Mouse (Mus musculus) right cerebral cortex, adult 2 months (tissue): ENCODE data around the gene Cel.

ENCODE experiments used
- DNase-seq, 2 experiments: peaks; one replicate each; pipeline ENCODE4 v3.0.0; 2021 to 2022; ENCODE audit warnings: low spot score in 2 of 2

Cel gene

DNA sequence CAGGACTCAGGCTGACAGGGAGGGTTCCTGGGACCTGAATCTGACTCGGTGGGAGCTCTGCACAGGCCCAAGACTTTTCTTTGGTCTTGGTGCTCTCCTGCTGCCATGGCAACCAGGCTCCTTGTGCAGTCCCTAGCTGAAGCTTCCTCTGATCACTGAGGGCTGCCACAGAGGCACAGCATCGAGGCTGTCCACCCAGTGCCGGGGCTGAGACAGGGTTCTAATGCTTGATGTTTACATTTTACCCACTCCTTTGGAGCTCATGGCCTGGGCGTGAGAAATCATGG, 25.6 kb downstream of the Cel start:
- DNase-seq: peak in 1 of 2 experiments; percentile 42

DNA sequence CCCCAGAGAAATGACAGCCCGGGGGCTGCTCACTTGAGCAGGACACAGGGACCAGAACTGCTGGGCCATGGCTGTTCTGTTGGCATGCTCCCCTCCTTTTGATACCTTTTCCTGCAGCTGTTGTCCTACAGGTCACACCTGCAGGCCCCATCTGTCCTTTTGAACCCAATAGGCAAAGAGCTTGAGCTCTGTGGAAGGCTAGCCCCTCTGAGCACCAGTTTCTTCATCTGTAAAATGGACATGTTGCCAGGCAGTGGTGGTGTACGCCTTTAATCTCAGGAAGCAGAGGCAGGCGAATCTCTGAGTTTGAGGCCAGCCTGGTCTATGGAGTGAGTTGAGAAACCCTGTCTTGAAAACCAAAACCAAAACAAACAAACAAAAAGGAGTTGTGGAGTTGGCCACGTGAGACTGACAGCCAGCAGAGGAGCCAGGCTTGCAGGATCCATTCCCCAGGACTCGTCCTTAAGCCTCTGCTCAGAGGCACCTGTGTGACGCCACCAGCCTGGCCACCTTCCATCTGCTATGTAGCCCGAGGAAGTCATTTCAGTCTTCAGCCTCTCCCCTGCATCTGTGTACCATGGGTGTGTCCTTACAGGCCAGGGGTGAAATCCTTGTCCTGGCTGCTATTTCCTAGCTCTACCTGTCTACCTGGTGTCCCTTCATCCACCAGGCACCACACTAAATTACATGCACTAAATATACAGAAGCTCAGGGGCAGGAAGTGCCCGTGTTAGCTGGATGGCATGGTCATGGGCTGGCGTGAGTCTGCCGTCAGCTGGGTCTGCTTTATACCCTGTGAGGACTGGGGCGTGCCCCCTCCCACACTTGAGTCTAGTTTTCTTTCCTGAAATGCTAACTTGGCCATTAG, 26.2 kb downstream of the Cel start:
- no peak for DNase-seq

DNA sequence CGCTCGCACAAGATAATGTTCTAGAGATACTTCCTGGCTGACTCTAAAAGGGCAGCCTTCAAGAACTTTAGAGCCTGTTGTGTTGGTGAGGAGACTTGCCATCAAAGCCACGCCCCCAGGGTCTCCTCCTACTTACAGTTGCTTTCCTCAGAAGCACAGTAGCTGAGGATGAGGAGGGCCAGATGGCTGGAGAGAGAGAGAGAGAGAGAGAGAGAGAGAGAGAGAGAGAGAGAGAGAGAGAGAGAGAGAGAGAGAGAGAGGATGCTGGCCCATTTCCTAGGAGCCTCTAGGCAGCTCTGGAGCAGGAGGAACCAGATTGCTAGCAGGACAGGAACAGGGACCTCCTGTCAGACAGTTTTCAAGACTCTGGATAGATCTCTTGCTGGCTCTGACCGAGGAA, 27.0 kb downstream of the Cel start:
- peak in 1 of 2 experiments; percentile 25 for DNase-seq

DNA sequence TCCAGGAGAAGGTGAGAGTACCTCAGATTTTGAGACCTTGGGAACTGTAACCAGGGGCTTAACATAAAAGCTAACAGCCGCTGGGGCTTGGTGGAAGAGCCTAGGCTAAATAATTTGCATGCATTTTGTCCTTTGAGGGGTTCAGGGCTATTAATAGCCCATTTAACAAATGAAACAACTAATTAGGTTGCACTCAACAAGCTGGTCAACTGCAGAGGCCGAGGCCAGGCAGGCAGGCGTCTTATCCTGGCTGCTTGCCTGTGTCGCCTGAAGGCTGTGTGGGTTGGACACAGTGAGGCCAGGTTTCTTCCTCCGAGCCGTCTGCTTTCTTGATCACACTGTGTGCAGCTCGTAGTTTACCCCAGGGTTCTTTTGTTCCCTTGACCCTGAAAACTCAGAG, 27.6 kb downstream of the Cel start:
- DNase-seq: peak in 1 of 2 experiments; percentile 69

DNA sequence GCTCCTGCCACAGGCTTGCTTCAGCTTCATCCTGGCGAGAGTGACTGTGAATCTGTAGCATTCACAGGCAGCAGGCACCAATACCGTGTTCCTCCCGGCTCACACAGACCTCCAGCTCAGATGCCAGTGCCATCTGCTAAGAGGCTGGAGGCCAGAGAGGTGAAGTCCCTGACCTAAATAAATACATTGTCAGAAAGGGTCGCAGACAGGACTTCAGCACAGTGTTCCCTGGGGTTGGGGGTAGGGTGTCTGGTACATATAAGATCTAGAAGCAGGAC, 28.0 kb downstream of the Cel start:
- DNase-seq: peak in 1 of 2 experiments; percentile 34

DNA sequence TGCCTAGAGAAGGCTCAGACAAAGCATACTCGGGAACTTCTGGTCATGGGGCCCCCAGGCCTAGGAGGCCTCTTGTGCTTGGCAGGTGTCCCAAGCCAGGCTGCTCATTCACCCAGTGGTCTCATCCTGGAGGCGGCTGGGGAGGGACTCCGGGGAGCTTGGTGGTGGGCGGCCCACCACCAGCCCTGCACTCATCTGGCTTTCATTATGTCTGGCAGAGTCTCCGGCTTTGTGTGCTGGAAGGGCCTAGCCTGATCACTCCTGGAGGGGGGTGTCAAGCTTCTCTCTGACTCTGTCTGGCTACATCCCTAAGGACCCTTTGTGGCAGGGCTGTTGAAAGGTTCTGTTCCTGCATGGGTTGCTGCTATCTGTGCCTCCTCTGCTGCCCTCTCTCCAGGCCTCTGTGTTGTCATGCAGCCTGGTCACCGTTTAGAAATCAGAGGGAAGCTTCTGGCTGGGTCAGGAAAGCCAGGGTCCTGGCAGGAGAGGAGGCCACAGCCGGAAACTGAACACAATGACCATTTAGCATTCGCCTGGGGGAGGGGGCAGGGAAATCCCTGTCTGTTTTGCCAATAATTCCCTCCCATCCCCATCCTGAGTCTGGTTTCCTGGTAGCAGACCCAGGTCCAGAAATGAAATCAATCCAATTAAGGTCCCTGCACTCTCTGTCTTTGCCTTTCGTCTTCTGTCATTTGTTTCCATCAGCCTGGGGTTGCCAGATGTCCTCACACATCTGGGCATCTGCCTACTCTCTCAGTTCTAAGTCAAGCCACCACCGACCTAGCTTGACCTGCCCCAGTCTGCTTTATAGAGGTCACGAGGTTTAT, 28.6 kb downstream of the Cel start:
- DNase-seq: peak in 1 of 2 experiments; percentile 47

DNA sequence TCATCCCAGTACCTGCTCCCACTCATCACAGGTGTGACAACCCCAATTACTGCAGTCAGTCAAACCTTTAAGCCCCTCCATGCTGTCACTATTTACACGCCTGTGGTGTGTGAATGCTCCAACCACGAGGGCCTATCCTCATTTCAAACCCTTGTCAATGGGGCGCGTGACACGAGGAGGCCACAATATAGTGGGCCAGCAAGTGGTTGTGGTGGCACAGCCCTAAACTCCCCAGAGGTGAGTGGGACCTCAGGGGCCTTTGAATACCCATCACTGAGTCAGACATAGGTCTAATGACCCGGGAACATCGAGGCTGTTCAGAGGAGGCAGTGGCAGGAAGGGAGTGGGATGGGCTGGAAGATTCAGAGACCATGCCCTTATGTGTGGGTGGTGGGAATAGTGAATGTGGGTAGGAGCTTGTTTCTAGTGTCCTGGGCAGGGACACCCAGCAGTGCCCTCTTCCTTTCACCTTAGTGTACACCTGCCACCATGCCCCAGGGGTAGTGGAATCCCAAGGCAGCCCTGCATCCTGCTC, 29.2 kb downstream of the Cel start:
- DNase-seq: no peak

DNA sequence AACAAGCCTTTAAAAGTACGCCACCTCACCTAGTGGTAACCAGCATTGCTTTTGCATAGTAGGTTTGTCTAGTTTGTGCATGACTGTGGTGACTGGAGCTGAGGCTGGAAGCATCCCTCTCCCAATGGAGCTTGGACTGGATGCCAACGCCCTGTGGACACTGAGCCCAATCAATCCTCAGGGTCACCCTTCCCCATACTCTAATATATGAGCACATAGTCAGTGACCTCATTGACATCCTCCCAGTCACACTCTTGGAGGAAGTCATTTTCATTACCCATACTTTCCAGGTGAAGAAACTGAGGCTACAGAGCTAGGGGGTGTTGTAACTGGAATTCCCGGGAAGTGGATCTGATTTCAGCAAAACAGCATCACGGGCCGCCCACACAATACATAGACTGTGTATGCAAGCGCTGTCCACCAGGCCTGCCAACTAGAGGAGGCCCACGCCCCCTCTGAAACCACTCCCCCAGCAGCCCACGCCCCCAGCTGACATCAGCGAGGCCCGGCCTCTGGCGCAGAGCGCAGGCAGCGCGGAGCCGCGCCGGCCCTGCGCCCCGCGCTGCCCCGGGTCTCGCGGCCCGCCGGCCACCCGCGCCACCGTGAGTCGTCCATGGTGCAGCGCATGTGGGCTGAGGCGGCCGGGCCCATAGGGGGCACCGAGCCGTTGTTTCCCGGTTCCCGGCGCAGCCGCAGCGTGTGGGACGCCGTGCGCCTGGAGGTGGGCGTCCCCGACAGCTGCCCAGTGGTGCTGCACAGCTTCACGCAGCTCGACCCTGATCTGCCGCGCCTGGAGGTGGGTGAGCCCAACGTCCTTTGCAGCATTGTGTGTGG, 30.0 kb downstream of the Cel start:
- peak; percentile 87 to 90 for DNase-seq

DNA sequence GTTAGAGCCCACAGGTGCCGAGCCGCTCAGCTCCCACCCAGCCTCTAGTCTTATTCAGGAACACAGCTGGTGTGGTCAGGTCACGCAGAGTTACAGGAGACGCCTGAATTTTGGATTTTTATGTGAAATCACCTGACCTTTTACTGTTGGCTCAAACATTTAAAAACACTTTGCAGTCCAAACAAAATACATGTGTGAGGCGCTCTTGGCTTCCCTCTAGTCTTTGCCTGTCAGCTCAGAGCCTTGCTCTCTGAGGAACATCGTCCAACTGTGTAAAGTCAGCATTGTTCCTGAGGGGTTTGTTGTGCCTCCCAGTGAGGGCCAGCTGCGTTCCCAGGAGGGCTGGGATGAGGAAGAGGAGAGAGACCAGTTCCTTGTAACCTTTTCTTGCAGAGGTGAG, 32.9 kb downstream of the Cel start:
- no peak for DNase-seq

DNA sequence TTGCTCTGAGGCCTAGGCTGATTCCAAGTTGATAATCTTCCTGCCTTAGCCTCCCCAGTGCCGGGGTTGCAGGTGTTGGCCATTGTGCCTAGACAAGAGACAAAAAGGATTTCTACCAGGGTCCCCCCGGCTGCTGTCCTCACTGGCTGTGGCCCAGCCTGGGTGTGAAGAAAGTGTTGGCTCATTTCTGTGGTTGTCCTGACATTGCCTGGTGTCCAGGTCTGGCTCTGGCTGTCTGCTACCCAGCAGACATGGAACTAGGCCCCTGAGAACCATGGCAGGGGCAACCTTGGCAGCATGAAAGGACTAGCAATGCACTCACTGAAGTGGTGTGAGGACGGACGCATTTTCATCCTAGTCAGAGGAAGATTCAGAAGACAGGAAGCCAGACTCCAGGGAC, 33.3 kb downstream of the Cel start:
- DNase-seq: no peak

DNA sequence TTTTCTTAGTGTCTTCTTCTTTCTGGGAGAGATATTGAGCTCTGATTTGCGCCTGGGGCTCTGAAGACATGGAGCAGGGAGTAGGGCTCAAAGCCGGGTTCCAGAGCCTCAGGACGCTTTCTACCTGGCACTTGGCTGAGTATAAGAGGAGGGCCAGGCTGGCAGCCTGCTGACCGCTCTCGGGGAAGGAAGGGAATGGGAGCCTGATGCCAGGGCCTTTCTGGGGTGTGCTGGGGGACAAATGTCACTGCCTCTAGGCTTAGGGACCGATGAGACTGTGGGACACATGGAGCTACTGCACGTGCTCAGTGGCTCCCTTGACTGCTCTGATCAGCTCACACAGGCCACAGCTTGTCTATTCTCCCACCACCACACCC, 34.9 kb downstream of the Cel start:
- DNase-seq: no peak

DNA sequence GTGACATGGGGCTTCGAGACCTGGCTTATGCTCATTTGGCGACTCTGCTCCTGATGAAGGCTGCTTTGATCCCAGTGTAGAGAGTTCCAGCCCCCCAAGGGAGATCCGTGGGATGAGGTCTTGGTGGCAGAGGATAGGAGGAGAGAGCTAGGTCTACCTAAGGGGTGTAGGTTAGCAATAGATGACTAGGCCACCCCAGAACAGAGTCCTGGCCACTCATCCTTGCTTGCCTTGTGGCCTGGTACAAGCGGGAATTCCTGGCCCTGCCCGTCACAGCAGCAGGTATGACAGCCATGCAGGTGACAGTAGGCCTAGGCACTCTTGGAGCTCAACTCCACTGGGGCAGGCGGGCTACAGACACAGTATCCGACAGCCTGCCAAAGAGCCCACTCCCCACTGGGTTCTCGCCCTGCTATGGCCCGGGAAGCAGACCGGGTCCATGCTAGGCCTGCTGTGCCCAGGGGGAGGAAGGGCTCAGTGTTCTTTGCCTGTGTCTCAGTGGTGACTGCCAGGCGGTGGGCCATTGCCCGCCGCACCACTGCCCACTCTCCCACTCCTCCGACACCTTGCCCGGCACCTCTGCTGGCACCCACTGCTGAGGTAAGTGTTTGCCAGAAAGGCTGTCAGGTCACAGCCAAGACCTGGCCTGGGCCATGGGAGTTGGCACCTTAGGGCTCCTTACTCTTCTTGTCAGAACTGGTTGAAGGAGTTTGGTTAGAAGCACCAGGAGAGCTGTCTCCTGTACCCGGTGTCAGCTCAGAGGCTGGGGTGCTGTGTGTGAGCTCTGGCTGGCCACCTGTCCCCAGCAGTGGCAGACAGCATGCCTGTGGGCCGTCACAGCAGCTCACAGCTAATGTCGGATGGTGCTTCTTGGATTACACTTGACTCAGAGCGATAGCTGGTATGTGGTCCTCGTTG, 35.5 kb downstream of the Cel start:
- DNase-seq: no peak

DNA sequence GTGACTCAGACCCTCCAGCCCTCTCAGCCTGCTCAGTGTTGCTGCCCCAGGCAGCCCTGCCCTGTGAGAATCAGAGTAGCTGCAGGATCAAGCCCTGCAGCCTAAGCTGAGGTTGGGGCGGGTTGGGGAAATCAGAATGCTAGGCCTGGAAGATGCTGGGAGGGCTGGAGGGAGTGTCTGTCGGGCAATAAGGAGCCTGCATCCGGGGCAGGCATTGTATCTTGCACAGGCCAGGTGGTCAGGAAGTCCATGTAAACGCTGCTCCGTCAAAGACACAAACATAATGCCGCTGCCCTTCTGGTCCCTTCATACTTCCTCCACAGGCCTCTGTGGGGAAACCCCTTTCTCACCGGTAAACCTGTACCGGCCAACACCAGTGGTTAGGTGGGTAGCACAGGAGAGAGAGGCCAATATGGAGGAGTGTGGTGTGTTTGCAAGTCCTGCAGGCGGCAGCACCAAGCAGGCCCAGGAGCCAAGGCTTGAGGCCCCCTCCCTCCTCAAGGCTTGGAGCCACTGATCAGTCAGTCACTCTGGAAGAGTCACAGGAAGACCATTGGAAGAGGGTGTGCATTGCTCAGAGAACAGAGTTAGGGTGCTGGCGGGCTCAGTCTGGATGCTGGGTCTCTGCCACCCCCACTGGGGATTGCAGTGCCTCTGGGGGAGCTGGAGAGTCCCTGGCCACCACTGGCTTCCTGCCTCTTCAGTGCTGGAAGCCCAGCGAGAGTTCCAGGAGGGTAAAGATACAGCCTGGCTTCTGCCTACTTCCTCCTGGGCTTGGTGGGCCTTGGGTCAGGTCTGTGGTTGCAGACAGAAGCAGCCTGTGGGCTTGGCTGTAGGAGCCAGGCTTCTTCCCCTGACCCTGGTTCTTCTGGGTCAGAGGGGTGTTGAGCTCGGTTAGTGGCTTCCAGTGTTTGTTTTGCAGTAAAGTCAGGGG, 37.0 kb downstream of the Cel start:
- DNase-seq: no peak

DNA sequence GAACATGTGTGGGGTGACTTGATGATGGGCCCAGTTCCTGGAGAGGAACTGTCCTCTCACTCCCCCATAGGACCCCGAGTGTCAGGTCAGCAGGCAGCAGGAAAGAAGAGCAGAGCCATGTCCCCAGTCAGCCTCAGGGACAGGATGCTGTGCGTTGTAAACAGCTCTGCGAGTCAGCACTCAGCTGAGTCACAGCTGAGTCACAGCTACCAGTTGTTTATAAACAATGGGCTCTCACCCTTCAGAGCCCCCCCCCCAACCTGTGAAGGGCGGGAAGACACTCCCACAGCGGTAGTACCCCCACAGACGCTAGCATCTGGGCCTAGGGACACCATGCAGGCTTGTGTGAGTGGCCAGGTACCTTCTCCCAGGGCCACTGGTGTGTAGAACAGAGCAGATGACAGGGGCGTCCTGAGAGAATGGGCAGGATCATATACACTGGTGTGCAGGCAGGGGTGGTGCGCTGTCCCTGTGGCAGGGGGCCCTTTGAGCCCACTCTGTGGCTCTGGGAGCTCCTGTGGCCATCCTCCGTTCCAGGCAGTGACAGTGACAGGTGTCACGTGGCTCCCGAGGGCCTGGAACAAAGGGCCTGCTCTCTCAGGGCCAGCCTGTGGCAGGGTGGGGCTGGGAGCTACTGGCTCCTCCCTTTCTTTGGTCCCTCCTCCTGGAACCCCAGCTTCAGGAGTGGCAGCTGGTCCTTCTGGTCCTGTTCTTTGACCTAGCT, 37.8 kb downstream of the Cel start:
- DNase-seq: peak in 1 of 2 experiments; percentile 44

DNA sequence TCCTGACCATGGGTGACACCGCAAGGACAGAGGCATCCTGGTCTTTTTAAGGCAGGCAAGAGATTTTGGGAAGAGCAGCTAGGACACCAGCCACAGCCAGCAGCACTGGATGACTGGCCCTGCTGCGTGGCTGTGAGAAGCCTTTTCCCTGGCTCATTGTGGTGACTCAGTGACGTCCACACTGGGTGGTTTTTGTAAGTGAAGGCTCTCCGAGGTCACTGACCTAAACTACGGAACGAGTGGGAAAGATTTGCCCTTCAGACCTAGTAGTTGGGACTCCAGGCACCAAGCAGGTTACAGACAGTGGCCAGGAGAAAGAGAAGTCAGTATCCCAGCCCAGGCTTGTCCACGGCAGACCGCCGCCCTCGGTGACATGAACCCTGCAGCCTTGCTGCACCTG, 38.8 kb downstream of the Cel start:
- DNase-seq: no peak

DNA sequence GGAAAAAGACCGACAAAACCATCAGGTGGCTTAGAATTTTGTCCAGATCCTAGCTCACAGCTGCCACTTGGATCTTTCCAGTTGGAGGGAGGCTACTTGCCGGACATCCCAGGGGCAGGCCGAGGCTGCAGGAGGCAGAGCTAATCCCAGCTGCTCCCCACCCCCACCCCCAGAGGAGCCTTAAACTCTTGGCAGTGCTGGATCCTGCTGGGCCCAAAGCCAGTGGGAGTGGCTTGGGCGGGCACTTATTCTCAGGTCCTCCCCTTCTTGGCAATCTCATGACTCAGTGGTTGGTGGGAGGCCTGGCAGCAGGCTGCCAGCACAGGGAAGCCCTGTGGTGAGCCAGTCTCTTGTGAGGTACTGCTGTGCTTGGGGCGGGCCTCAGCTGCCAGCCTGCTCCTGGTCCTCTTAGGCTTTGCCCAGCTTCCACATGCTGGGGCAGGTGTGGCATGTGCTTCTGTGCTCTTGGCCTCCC, 39.5 kb downstream of the Cel start:
- peak; percentile 87 to 93 for DNase-seq

DNA sequence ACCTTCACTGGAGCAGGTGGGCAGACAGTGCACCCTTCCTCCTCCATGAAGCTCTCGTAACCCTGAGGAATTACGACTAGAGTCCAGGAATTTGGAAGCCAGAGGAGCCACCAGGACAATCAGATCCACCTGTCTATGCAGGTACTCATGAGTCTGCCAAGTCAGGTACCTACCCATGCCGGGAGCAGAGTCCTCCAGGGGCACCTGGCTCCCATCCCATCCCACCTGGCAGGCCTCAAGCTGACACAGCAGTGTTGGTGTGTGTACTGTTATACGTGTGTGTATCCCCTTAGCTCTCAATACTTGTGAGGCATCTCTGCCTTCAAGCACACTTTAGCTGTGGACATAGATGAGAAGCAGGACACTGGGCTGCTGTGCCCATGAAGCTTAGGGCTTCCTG, 41.0 kb downstream of the Cel start:
- DNase-seq: no peak

DNA sequence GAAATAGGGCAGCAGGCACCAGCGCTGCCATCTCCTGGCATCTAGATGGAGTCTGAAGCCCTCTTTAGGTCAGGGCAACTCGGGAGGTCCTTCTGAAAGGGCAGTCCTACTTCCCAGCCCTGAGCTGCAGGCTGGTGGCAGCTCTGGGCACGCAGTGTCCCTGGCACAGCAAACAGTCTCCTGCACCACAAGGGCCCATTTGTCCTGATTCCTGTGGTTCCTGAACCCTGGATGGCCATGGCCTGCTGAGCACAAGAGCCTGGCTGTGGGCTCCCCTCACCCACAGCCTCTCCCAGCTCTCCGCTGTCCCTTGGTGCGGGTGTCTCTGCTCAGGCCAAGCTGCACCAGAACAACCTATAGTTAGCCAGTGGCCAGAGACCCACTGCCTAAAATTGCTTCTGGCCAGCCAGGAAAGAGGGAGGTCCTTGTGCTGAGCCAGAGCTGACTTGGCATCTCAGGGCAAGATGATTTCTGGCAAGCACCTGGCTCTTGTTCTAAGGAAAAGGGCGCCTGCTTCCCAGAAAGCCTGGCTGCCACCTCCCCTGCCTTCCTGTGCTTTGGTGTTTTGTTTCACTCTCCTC, 41.5 kb downstream of the Cel start:
- peak in 1 of 2 experiments; percentile 68 for DNase-seq

DNA sequence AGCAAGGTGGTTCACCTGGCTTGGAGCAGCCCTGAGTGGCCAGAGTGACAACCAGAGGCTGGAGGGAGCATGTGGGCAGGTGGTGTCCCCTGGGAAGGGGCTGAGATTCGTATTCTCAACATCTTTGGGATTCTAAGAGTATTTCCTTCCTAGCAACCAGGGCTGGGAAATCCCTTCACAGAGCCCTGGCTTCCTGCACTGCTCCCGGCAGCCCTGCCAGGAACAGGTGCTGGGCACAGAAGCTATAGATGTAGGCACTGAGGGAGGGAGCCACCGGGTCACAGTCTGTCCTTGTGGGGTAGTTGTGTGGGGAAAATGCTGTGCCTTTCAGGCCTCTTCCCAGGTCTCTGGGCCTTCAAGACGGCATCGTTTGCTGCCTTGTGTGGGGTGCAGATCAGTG, 42.6 kb downstream of the Cel start:
- no peak for DNase-seq
